Mouse (Mus musculus) T-helper 17 cell (primary cell): ENCODE measurements around the gene Nme7.

Experiments used
- in situ Hi-C, 2 experiments: fragments of 300-600 bp; cut with MboI, MseI; formaldehyde crosslinking; loops; 1 replicate in 1 of 2; 2 replicates in 1 of 2; pipeline ENCODE4 v1.15.1; 2025; ENCODE audit warnings: high pct_unique_total_duplicates in 2 of 2

Nme7 gene

DNA sequence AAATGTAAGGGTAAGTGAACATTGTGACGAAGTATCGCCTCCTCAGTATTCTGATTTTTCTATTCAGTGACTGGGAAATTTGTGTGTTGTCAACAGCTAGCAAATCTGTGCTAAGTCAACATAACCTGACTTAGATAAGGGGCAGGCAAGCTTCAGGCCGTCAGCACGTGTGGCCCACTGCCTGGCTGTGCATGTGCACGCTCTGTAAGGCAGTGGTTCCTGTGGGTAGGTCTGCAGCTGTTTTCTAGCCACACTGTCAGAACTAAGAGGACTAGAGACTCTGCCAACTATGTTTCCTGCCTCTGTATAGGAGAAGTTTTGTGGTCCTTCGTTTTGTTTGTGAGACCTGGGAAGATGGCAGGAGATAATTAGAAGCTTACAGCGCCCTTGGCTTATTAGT is 122.3 kb downstream of the Nme7 start:
- in situ Hi-C loops = no loop called here

DNA sequence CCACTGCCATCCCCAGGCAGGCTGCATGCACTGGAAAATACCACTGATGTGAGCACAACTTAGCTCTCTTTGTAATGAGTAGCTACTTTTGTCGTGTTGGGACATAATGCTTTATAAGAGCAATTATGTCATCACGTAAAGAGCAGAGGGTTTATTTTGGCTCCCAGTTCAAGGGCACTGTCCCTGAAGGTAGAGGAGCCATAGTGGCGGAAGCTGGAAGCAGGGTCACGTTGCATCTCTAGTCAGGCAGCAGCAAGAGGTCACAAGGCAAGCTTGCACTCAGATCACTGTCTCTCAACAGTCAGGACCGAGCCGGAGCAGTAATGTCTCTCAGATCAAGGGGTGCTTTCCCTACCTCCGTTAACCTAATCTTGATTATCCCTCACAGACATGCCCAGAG is 123.9 kb downstream of the Nme7 start:
- in situ Hi-C loops = no loop called here

DNA sequence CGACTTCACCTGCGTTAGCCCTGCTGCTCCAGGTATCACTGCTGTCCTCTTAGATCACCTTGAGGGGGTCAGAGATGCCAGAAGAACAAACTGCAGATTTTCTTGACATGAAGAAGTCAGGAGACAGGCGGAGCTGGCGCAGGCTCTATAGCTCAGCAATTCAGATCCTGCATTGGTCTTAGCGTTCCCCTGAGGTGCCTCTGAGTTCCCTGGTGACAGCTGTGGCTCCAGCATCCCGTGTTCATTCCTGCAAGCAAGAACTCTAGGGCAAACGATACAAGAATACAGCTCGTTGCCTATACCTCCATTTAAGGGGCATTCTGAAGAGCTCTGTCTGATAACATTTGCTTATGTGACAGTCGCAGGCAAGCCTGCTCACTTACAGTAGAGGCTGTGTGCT is 124.7 kb downstream of the Nme7 start:
- in situ Hi-C loops = no loop called here

DNA sequence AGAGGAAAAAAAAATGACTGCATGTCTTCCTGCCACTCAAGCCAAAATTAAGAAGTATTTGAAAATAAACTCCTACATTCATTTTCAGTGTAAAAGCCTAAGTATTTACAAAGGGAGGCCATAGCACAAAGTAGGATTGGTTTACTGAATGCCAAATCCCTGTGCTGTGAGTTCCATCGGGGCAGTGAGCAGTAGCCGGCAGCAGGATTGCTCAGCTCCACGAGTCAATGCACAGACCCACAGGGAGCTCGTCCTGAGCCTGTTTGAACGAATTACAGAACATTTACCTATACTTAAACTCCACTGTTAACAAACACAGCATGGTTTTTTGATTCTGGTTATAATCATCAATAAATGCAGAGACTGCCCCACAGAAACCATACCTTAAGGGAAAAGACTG is 128.7 kb downstream of the Nme7 start:
- in situ Hi-C loops = no loop called here

DNA sequence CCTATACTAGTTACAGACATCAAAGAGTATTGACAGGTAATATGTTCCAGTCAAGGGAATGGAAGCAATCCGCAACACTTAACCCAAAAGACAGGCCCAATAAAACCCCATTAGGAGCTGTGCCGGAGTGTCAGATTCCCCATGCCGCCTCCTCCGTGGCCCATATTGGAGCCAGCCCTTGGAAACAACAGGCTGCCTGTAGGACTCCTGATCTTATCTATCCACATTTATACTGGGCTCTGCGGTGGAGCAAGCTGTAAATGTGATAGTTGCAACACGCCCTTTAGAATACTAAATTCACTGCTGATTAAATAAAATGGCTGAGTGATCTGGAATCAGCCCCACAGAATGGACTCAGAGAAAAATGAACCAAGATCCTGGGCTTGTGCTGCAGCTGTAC is 130.1 kb downstream of the Nme7 start:
- in situ Hi-C loops = no loop called here

DNA sequence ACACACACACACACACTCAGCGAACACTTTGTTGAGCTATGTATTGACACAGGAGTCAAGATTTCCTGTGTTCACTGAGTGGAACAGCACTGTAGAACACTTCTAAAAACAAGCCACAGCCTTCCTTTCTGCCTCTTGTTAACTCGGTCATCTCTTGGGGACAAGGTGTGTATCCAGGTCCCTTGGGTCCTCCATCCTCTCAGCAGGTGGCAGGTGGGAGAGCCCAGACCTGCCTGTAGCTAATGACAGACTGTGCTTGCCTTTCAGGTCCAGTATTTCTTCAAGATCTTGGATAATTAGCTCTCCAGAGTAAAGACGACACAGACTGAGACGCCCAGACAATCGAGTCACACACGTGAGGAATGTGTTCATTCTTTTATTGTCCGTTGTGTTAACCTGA is 132.8 kb downstream of the Nme7 start:
- in situ Hi-C loops = no loop called here

DNA sequence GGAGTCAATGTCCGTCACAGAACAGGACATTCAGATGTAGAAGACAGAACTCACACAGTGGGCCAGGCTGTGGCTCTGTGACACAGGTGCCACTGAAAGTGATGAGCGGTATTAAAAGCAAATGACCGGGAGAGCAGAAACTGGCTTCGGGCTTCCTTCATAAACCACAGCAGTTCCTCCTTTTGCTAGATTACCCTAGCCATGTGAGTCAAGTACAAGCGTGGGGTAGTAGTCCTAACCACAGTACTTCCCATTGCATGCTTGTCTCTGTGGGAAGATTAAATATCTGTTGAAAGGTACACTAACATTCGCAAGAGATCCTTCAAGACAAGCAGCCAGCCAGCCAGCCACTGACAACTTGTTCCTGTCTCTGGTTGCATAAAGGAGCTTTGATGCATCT is 136.3 kb downstream of the Nme7 start:
- in situ Hi-C loops = loop anchor here in 1 of 2 experiments (10.0 kb wide), 1 partner anchor 1975 kb away; no protein-coding TSS in a partner anchor

DNA sequence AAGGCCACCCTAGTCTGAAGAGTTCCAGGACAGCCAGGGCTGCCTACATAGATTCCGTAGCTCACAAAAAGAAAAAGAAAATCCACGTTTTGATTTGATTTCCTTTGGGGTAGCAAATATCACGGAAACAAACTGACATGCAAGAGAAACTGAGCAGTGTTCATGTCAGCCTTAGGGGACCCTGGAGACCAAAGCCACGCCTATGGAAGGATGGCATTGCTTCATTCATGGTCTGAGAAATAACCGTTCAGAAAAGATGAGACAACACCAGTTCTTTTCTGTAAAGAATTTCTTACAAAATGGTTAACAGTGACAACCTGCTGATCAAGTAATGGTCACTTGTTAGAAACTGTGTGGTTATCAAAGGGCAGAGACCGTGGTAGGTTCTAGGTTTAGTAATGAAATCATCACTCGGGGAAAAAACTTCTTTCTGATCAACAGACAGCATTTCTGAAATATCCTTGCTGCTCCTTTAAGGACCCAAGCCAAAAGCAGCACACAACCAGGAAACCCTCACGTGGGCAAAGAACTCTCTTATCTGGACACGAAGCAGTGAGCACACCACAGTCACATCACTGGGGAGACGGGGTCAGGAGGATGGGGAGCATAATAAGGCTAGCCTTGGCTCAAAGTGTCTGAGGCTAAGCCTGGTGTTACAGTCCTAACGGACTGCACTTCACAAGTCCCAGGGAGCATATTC is 136.9 kb downstream of the Nme7 start:
- in situ Hi-C loops = loop anchor here in 1 of 2 experiments (10.0 kb wide), 1 partner anchor 1976 kb away; no protein-coding TSS in a partner anchor

DNA sequence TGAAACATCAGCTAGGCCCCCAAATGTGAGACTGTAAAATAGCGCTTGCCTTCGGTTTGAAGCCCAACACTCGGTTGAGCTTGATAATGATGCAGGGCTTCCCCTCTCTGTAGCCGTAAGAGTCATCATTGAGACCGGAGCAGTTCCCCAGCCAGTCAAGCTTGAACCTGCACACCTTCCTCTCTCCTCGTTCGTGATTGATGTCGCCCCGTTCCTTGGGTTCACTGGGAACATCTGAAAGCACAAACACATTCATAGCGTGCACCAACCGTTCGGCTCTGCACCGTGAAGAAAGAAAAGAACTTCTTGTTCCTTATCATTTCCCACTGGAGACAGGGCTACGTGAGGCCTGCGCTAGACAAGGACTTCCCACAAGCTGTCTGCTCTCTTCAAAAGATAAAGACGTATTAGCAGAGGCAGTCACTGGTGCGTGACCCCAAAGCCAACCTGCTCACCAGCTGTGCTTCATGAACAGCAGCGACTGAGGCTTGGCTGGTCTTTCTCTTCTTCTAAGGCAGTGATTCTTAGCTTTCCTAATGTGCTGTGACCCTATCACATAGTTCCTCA is 137.6 kb downstream of the Nme7 start:
- in situ Hi-C loops = loop anchor here in 1 of 2 experiments (10.0 kb wide), 1 partner anchor 1977 kb away; no protein-coding TSS in a partner anchor

DNA sequence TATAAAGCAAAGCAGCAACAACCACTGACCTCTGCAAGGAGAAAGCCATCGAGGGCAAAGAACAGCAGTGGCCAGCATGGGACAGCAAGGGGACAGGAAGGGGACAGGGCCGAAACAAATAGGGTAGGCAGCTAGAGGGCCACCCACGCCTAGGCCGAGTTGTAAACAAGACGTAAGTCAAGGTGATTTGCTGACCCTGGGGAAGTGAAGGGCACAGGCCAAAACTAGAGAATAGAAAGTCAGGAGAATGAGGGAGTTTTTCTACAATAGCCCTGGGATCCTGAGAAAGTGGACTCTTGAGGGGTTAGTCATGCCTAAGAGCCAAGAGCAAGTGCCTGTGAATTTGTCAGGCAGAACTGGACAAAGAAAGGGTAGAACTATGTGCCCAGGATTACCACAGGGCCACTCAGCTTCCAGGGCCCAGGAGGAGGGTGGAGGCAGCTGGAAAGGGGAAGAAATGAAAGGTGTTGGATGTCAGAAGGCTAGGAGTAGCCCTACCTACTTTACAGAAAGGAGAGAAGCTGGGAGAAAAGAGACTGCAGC is 141.8 kb downstream of the Nme7 start:
- in situ Hi-C loops = loop anchor here in 1 of 2 experiments (10.0 kb wide), 1 partner anchor 1981 kb away; no protein-coding TSS in a partner anchor

DNA sequence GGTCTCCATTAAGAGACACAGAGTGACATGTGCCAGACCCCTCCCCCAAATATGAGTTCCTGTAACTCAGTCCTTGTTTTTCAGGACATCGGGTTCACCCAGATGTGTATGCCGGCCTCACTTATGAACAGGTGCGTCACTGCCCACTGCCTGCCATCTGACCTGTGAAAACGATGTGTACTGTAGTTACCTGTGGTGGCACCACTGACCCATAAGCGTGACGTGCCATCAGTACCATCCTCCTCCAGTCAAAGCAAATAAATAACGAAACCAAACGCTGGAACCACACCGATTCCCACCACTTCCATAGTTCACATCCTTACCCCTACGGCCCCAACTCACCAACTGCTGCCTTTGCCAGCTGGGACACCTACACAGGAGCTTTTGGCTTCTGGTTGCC is 142.6 kb downstream of the Nme7 start:
- in situ Hi-C loops = loop anchor here in 1 of 2 experiments (10.0 kb wide), 1 partner anchor 1982 kb away; no protein-coding TSS in a partner anchor

DNA sequence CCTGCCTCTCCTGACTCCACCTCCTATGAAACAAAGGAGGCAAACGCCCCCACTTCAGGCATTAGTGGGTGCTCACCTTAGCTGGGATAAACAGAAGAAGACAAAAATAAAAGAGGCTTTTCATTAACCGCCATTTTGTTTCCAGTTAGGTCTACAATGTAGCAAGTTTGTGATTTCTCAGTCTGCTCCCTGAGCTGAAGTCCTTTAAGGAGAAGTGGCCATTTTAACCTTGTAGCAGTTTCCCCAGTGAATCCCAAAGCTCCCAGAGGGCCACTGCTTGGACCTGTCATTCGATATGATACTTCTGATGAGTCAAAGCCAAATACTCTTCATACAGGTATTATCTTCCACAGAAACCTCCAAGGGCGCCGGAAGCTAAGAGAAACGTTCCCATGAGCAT is 143.6 kb downstream of the Nme7 start:
- in situ Hi-C loops = loop anchor here in 1 of 2 experiments (10.0 kb wide), 1 partner anchor 1983 kb away; no protein-coding TSS in a partner anchor

DNA sequence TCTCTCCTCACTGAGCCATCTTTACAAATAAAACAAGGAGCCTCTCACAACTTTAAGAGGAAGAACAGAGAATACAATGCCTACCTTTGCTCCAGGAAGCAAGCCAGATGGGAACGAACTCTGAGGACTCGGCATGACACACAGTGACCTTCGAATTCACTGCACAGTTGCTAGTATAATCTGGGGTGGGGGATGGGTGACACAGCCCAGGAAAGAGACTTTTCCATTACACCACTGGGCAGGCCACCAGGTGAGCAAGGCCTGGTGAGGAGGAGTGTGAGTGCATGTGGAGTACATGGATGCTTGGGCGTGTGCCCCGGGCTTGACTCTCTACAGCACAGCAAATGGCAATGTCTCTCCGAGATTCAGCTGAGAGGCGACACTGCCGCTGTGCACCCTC is 145.7 kb downstream of the Nme7 start:
- in situ Hi-C loops = loop anchor here in 1 of 2 experiments (10.0 kb wide), 2 partner anchors 455 to 1985 kb away; no protein-coding TSS in a partner anchor

DNA sequence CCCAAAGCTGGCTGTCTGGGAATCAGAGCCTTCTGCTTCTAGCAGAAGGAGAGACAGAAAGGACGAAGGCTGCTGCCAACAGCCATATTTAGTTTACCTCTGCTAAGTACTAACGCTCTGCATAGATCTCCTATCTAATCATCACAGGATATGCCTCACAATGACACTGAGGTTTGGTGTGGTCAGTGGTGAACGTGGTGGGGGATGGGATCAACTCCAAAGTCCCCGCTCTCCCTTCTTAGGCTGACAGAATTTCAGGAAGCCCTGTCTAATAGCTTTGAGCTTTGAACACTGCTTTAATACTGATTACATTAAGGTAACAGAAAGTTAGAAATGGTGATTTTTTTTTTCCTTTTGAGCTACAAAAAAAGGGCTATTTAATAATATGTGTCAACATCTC is 146.3 kb downstream of the Nme7 start:
- in situ Hi-C loops = loop anchor here in 1 of 2 experiments (10.0 kb wide), 1 partner anchor 455 kb away; no protein-coding TSS in a partner anchor

DNA sequence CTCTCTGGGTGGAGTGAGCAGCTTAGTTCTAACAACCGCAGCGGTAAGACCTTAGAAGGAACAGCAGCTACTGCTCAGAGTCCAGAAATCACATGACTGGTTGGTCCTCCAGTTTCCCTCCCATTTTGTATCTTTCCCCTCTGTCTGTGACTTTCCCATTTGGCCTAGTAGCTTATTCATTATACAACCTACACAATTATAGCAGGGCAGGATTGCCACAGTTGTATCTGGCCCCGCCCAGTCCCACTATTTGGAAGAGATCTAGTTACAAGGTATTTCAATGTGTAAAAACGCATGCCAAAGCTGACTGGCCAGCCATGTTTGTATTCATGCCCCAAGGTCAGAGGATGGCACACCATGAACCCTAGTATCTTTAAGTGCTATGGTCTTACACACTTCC is 146.7 kb downstream of the Nme7 start:
- in situ Hi-C loops = loop anchor here in 1 of 2 experiments (10.0 kb wide), 1 partner anchor 454 kb away; no protein-coding TSS in a partner anchor

DNA sequence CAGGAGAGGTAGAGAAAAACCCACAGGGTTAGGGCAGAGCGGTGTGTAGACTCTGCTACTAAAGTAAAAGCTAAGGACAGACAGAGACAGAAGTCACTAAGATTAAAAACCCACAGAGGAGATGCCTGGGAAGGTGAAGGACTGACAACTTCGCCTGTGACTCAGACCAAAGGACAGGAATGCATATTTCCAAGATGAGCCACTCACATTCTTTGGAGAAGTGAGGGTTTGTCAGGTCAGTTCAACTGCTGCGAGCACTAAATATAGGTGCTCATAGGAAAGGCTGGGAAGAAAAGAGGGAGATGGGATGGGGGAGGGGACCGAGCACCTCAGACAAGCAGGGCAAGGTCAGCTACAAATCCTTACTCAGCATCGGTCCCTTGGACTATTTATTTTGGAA is 147.4 kb downstream of the Nme7 start:
- in situ Hi-C loops = loop anchor here in 1 of 2 experiments (10.0 kb wide), 1 partner anchor 453 kb away; no protein-coding TSS in a partner anchor

DNA sequence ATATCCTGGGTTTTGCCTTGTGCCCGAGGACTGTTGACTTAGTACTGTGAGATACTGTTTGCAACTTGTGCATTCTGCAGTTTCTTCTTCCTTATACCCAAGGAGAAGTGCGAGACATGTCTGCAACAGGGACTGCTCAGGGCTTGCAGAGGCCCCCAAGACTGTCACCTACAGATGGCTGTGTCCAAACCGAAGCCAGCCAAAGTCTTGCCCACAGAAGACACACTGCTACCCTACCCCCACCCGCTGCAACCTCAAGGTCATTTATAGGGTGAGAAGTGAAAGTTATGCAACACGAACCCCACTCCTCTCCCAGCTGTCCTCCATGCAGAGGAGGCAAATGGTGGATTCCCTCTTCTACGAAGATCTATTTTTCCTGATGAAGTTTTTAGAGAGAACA is 148.7 kb downstream of the Nme7 start:
- in situ Hi-C loops = loop anchor here in 1 of 2 experiments (10.0 kb wide), 1 partner anchor 452 kb away; no protein-coding TSS in a partner anchor

DNA sequence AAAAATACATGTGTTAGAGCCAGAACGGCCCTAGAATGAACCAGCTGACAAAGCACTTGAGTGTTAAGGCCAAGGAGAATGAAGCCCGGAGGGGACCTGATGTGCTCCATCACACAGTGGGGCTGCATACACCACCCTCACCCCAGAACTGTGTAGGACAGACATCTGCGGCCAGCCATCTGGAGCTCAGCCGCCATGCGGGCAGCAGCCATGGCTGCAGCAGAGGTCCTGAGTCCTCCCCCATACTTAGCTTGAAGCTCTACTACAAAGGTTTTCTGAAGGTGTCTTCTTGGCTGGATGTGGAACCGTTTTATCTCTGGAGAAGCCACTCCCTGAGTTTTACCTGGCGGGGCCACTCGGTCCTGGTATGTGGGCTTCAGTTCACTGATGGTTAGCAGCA is 149.2 kb downstream of the Nme7 start:
- in situ Hi-C loops = loop anchor here in 1 of 2 experiments (10.0 kb wide), 1 partner anchor 452 kb away; no protein-coding TSS in a partner anchor

DNA sequence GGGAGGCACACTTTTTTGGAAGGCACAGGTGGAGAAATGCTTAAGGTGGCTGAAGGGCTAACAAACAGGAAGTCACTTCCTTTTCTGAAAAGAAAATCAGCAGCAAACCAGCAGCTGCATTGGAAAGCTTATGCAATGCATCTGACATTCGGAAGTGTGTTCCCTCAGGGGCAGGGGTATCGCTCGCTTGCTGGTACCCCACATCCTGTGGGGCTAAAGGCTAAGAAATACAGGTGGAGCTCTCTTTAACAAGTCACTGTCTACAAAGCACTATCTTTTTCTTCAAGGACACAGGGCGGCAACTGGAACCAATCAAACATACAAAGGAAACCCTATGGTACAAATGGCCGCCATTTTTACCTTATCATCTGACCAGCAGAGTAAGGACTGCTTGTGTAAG is 149.8 kb downstream of the Nme7 start:
- in situ Hi-C loops = loop anchor here in 1 of 2 experiments (10.0 kb wide), 1 partner anchor 451 kb away; no protein-coding TSS in a partner anchor

DNA sequence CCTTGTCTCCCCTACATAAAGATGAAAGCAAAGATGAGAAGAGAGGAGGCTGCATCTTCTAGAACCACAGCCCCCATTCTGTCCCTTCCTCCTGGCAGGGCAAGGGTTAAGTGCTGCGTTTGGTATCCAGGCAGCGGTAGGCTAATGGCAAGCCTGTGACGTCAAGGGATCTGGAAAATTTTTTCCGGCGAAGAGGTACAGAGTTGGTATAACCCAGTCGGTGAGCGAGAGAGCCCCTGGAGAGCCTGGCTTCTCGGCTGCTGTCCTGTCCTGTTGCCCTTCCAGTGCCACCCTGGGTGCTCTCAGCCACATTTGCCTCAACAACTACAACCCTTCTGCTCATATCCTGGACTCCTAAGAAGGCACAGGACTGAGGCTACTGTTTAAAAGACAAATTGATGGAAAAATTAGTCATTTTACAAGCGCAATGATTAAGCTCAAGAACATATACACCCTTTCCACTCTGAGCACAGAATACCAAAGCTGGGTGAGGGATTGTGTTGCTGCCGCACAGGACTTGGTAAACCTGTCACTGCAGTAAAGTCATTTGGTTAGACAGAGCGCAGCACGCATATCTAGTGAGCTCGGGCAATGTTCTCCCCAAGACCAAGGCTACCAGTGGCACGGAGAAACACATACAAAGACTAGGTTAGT is 151.0 kb downstream of the Nme7 start:
- in situ Hi-C loops = loop anchor here in 1 of 2 experiments (10.0 kb wide), 1 partner anchor 450 kb away; no protein-coding TSS in a partner anchor

DNA sequence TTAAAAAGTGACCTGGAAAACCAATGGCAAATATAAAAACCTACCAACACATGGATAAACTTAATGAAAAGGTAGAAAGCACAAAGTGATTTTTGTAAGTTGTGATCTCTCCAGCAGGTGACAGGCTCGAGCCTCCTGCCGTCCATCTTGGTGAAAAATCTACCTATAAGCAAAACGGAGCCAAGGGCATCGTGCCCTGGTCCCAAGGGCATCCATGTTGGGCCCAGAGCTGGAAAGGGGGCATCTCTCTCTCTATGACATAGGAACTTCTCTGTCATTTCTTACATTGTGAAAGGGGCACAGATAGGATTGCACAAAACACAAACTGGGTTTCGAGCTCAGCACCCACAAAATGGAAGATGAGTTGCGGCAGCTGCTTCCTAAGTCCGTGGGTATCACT is 151.7 kb downstream of the Nme7 start:
- in situ Hi-C loops = loop anchor here in 1 of 2 experiments (10.0 kb wide), 1 partner anchor 449 kb away; no protein-coding TSS in a partner anchor
